In genomic region chr15:86219534-86220228, GRCm38 (mm10) we compare ENCODE assay signal across 12 mouse cellular contexts. TPM values are rescaled to one million over a fixed set of nuclear protein-coding genes. Genes with fewer than 3 reads are reported as not detected.
DNase-seq lines count a peak whose midpoint lies in the region; ATAC-seq and TF ChIP-seq lines count a peak whose summit lies in the region.
"Had no signal": no experiment of that assay in that cellular context is flagged by ENCODE, and none has a peak within 500 bp of the region (broad histone marks: within the 10 kb centered on the region; RNA-seq: fewer than 3 reads in every experiment).

No protein-coding gene starts in this region.

- WGBS in hindbrain, embryonic 12.5 days = 78% methylated on average over 7 of the region's 7 CpGs
- WGBS in hindbrain, embryonic 10.5 days = 83% methylated on average over 7 of the region's 7 CpGs
- WGBS in limb, embryonic 11.5 days = 82% methylated on average over 7 of the region's 7 CpGs
- WGBS in limb, embryonic 10.5 days = 81% methylated on average over 7 of the region's 7 CpGs
- WGBS in intestine, postnatal 0 days = 85% methylated on average over 7 of the region's 7 CpGs

- no peaks in the 10 kb centered on the region for H3K9me3 ChIP-seq in hindbrain, embryonic 12.5 days (replicated peaks)
- 0 out of 2 replicates have a peak, but pooled peaks cover 4% of the 10 kb centered on the region for H3K9me3 ChIP-seq in hindbrain, embryonic 10.5 days
- H3K9me3 ChIP-seq in limb, embryonic 11.5 days (ENCODE audit: control insufficient read depth, low read length) = no peaks in the 10 kb centered on the region
- no peaks in the 10 kb centered on the region for H3K9me3 ChIP-seq in limb, embryonic 10.5 days (replicated peaks)
- no peaks in the 10 kb centered on the region for H3K9me3 ChIP-seq in intestine, postnatal 0 days (ENCODE audit: control insufficient read depth)
- H3K9me3 ChIP-seq: embryonic facial prominence, embryonic 15.5 days had no signal

- H3K4me3 ChIP-seq in hindbrain, embryonic 12.5 days = no peak overlapping the region
- no peak overlapping the region for H3K4me3 ChIP-seq in hindbrain, embryonic 10.5 days
- H3K4me3 ChIP-seq in limb, embryonic 11.5 days (ENCODE audit: low read depth, low read length) = no peak overlapping the region
- no peak overlapping the region for H3K4me3 ChIP-seq in limb, embryonic 10.5 days
- H3K4me3 ChIP-seq in bone marrow macrophage, adult 2 months (ENCODE audit: insufficient read depth, low read length) = no peak overlapping the region
- H3K4me3 ChIP-seq in intestine, postnatal 0 days (ENCODE audit: low read depth, low read length) = no peak overlapping the region
- H3K4me3 ChIP-seq: embryonic facial prominence, embryonic 15.5 days; myocyte had no signal

- no peak for DNase-seq in hindbrain, embryonic 10.5 days (ENCODE audit: low spot score)
- DNase-seq in limb, embryonic 11.5 days (ENCODE audit: low spot score) = no peak
- DNase-seq in limb, embryonic 10.5 days (ENCODE audit: low spot score) = no peak
- DNase-seq: adrenal gland, postnatal 25 days; lung, embryonic 14.5 days had no signal

- no peak overlapping the region for H3K4me2 ChIP-seq in hindbrain, embryonic 12.5 days (replicated peaks)
- H3K4me2 ChIP-seq in limb, embryonic 11.5 days (ENCODE audit: low read depth, severe bottlenecking) = no peak overlapping the region
- H3K4me2 ChIP-seq in intestine, postnatal 0 days (replicated peaks; ENCODE audit: low read depth) = no peak overlapping the region
- H3K4me2 ChIP-seq: embryonic facial prominence, embryonic 15.5 days; lung, embryonic 14.5 days had no signal

- no peaks in the 10 kb centered on the region for H3K27me3 ChIP-seq in hindbrain, embryonic 12.5 days
- H3K27me3 ChIP-seq in hindbrain, embryonic 10.5 days (ENCODE audit: insufficient read depth, poor library complexity, severe bottlenecking) = no peaks in the 10 kb centered on the region
- H3K27me3 ChIP-seq in limb, embryonic 11.5 days (ENCODE audit: control insufficient read depth, insufficient read depth, low read length) = no peaks in the 10 kb centered on the region
- no peaks in the 10 kb centered on the region for H3K27me3 ChIP-seq in limb, embryonic 10.5 days (ENCODE audit: low read depth, poor library complexity, severe bottlenecking)
- H3K27me3 ChIP-seq in intestine, postnatal 0 days (replicated peaks; ENCODE audit: control insufficient read depth, insufficient read depth, low read length) = no peaks in the 10 kb centered on the region
- H3K27me3 ChIP-seq: CH12.LX; embryonic facial prominence, embryonic 15.5 days had no signal

- H3K4me1 ChIP-seq in hindbrain, embryonic 12.5 days = peaks cover 8% of the 10 kb centered on the region
- H3K4me1 ChIP-seq in hindbrain, embryonic 10.5 days (replicated peaks) = peaks cover 20% of the 10 kb centered on the region
- peaks cover 2% of the 10 kb centered on the region; the same call in 1 of the 2 replicates for H3K4me1 ChIP-seq in limb, embryonic 11.5 days (ENCODE audit: control insufficient read depth, insufficient read depth, low read length)
- H3K4me1 ChIP-seq in limb, embryonic 10.5 days = peaks cover 7% of the 10 kb centered on the region
- peaks cover 52% of the 10 kb centered on the region for H3K4me1 ChIP-seq in bone marrow macrophage, adult 2 months (ENCODE audit: control insufficient read depth, insufficient read depth, low read length)
- H3K4me1 ChIP-seq in intestine, postnatal 0 days (replicated peaks; ENCODE audit: control insufficient read depth, insufficient read depth, low read length) = no peaks in the 10 kb centered on the region

- no peak for TF ChIP-seq CTCF in bone marrow macrophage, adult 2 months (IDR thresholded peaks at IDR 0.05; ENCODE audit: low read depth, low read length)
- no peak for TF ChIP-seq CTCF in intestine, postnatal 0 days (IDR thresholded peaks at IDR 0.05; ENCODE audit: low read depth)

- no peaks in the 10 kb centered on the region for H3K36me3 ChIP-seq in hindbrain, embryonic 12.5 days
- H3K36me3 ChIP-seq in hindbrain, embryonic 10.5 days = 0 out of 2 replicates have a peak, but pooled peaks cover 3% of the 10 kb centered on the region
- no peaks in the 10 kb centered on the region for H3K36me3 ChIP-seq in limb, embryonic 11.5 days (ENCODE audit: control insufficient read depth, insufficient read depth, low read length)
- no peaks in the 10 kb centered on the region for H3K36me3 ChIP-seq in limb, embryonic 10.5 days
- no peaks in the 10 kb centered on the region for H3K36me3 ChIP-seq in intestine, postnatal 0 days (ENCODE audit: control insufficient read depth, insufficient read depth)
- H3K36me3 ChIP-seq: embryonic facial prominence, embryonic 15.5 days had no signal

- H3K27ac ChIP-seq in hindbrain, embryonic 12.5 days = no peak overlapping the region
- no peak overlapping the region for H3K27ac ChIP-seq in hindbrain, embryonic 10.5 days
- no peak overlapping the region for H3K27ac ChIP-seq in limb, embryonic 11.5 days (replicated peaks; ENCODE audit: low read depth, low read length)
- H3K27ac ChIP-seq in limb, embryonic 10.5 days = no peak overlapping the region
- peak overlapping the region; percentile 83 for H3K27ac ChIP-seq in bone marrow macrophage, adult 2 months (ENCODE audit: insufficient read depth, low read depth, low read length)
- no peak overlapping the region for H3K27ac ChIP-seq in intestine, postnatal 0 days (ENCODE audit: low read depth, low read length)
- H3K27ac ChIP-seq: embryonic facial prominence, embryonic 15.5 days had no signal

- H3K9ac ChIP-seq in hindbrain, embryonic 12.5 days = 0 out of 2 replicates have a peak overlapping the region, but pooled peaks have one; percentile 18
- 0 out of 2 replicates have a peak overlapping the region, but pooled peaks have one; percentile 7 for H3K9ac ChIP-seq in limb, embryonic 11.5 days (ENCODE audit: low read length)
- H3K9ac ChIP-seq in intestine, postnatal 0 days (ENCODE audit: low read depth, low read length) = no peak overlapping the region
- H3K9ac ChIP-seq: embryonic facial prominence, embryonic 15.5 days; lung, embryonic 14.5 days had no signal

- no peak for TF ChIP-seq POLR2A in bone marrow macrophage, adult 2 months (IDR thresholded peaks at IDR 0.05; ENCODE audit: borderline replicate concordance, low read depth, low read length)

- no peak for ATAC-seq in hindbrain, embryonic 12.5 days (ENCODE audit: low FRiP score)
- no peak for ATAC-seq in limb, embryonic 11.5 days (ENCODE audit: insufficient number of reproducible peaks, low FRiP score, low TSS enrichment, low read depth)
- 0 out of 2 replicates have a peak, but pooled peaks have one; percentile 10 for ATAC-seq in common myeloid progenitor, adult 5-6 weeks (replicated peaks; ENCODE audit: low read depth, poor library complexity, severe bottlenecking)
- ATAC-seq in intestine, postnatal 0 days = no peak

RNA-seq across cellular contexts. Expression of gene Tbc1d22a, which starts 5.4 kb away (rescaled TPM):
- 13.8 and 14.1 TPM in 2 replicates for polyA plus RNA-seq in hindbrain, embryonic 12.5 days (2016; fragmentation: Nextera tagmentation; extraction: Ambion mirVana)
- polyA plus RNA-seq in hindbrain, embryonic 10.5 days (2016; fragmentation: Nextera tagmentation; extraction: Ambion mirVana) = 13.4 and 13.5 TPM in 2 replicates
- 7.7 and 9.3 TPM in 2 replicates for polyA plus RNA-seq in limb, embryonic 11.5 days (2014; fragmentation: Nextera tagmentation; extraction: Ambion mirVana)
- polyA plus RNA-seq in limb, embryonic 10.5 days (2016; fragmentation: Nextera tagmentation; extraction: Ambion mirVana) = 11.2 and 12.0 TPM in 2 replicates
- 37.2 and 39.8 TPM in 2 replicates for polyA plus RNA-seq in bone marrow macrophage, adult 2 months (2012; ENCODE audit: insufficient read depth, insufficient read length, missing spikeins)
- total RNA-seq in common myeloid progenitor, adult 5-6 weeks (2017) = 15.7 and 21.4 TPM in 2 replicates
- polyA plus RNA-seq in intestine, postnatal 0 days (2015; fragmentation: Nextera tagmentation; extraction: Ambion mirVana) = 15.3 and 16.7 TPM in 2 replicates

RNA-seq across cellular contexts. Expression of gene Cerk, which starts 33.7 kb away (rescaled TPM):
- polyA plus RNA-seq in hindbrain, embryonic 12.5 days (2016; fragmentation: Nextera tagmentation; extraction: Ambion mirVana) = 26.0 and 28.1 TPM in 2 replicates
- polyA plus RNA-seq in hindbrain, embryonic 10.5 days (2016; fragmentation: Nextera tagmentation; extraction: Ambion mirVana) = 12.8 and 15.9 TPM in 2 replicates
- polyA plus RNA-seq in limb, embryonic 11.5 days (2014; fragmentation: Nextera tagmentation; extraction: Ambion mirVana) = 15.6 and 17.3 TPM in 2 replicates
- 10.5 and 13.8 TPM in 2 replicates for polyA plus RNA-seq in limb, embryonic 10.5 days (2016; fragmentation: Nextera tagmentation; extraction: Ambion mirVana)
- 103 and 111 TPM in 2 replicates for polyA plus RNA-seq in bone marrow macrophage, adult 2 months (2012; ENCODE audit: insufficient read depth, insufficient read length, missing spikeins)
- 17.2 and 20.0 TPM in 2 replicates for total RNA-seq in common myeloid progenitor, adult 5-6 weeks (2017)
- polyA plus RNA-seq in intestine, postnatal 0 days (2015; fragmentation: Nextera tagmentation; extraction: Ambion mirVana) = 4.1 and 4.2 TPM in 2 replicates
